In the genomic region with DNA sequence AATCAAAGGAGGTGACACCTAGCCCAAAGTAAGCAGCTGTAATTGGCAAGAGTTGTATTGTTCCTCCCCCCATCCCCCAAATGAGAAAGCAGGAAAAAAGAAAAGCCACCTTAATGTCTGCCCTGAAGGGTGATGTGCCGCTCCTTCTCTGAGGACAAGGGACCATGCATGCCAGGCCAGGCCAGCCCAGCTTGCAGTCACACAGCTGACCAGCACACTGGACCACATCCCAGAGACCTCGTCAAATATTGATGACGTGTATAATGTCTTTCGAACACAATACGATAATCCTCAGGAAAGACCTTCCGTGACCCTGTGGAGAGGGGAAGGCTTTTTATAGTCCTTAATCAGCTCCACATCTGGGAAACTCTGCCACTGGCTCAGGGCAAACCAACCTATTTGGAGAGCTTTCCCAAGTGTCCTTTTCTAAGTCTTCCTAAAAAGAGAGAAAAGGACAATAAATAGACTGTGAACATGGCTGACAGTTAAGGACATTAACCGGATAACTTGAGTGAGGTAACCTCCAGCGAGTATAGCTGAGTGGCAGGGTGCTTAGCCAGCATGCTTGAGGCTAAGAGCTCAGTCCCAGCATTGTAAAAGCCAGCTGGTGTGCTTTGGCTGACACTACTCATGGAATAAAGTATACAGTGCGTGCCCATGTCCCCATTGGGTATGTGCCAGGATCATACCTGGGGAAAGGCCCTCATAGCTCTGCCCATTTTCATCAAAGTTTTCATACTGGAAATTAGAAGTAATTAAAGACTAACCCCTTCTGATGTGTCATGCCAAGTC, we compare ENCODE assay signal across 21 mouse cellular contexts.
DNase-seq lines count a peak whose midpoint lies in the region; ATAC-seq lines count a peak whose summit lies in the region.
"Had no signal": no experiment of that assay in that cellular context is flagged by ENCODE, and none has a peak within 500 bp of the region (broad histone marks: within the 10 kb centered on the region; RNA-seq: fewer than 3 reads in every experiment).

No protein-coding gene starts in this region.

- no peaks in the 10 kb centered on the region for H3K9me3 ChIP-seq in heart, embryonic 14.5 days (ENCODE audit: control insufficient read depth, low read length)
- H3K9me3 ChIP-seq in heart, embryonic 12.5 days (replicated peaks), result no peaks in the 10 kb centered on the region
- H3K9me3 ChIP-seq in lung, embryonic 16.5 days (ENCODE audit: control insufficient read depth, low read length), result no peaks in the 10 kb centered on the region
- H3K9me3 ChIP-seq: G1E; hindbrain, embryonic 13.5 days; limb, embryonic 12.5 days had no signal

- no peak overlapping the region for H3K9ac ChIP-seq in heart, embryonic 14.5 days (ENCODE audit: low read length)
- no peak overlapping the region for H3K9ac ChIP-seq in heart, embryonic 12.5 days
- H3K9ac ChIP-seq in lung, embryonic 16.5 days (ENCODE audit: low read length), result no peak overlapping the region
- H3K9ac ChIP-seq: hindbrain, embryonic 13.5 days; limb, embryonic 12.5 days had no signal

- no peaks in the 10 kb centered on the region for H3K36me3 ChIP-seq in heart, embryonic 14.5 days (ENCODE audit: control insufficient read depth, insufficient read depth, low read length)
- H3K36me3 ChIP-seq in heart, embryonic 12.5 days, result no peaks in the 10 kb centered on the region
- no peaks in the 10 kb centered on the region for H3K36me3 ChIP-seq in lung, embryonic 16.5 days (ENCODE audit: control insufficient read depth, insufficient read depth, low read length)
- H3K36me3 ChIP-seq: G1E; hindbrain, embryonic 13.5 days; limb, embryonic 12.5 days had no signal

- H3K4me1 ChIP-seq in heart, embryonic 14.5 days (ENCODE audit: control insufficient read depth in 2 of 2, insufficient read depth in 2 of 2, low read length in 2 of 2), result peaks cover 17 to 29% of the 10 kb centered on the region in 2 experiments
- H3K4me1 ChIP-seq in heart, embryonic 12.5 days (replicated peaks), result peaks cover 36% of the 10 kb centered on the region
- peaks cover 13% of the 10 kb centered on the region for H3K4me1 ChIP-seq in lung, embryonic 16.5 days (replicated peaks; ENCODE audit: control insufficient read depth, insufficient read depth, low read length)
- H3K4me1 ChIP-seq: hindbrain, embryonic 13.5 days had no signal

- H3K4me2 ChIP-seq in heart, embryonic 14.5 days (ENCODE audit: low read length), result no peak overlapping the region
- no peak overlapping the region for H3K4me2 ChIP-seq in heart, embryonic 12.5 days
- no peak overlapping the region for H3K4me2 ChIP-seq in lung, embryonic 16.5 days (ENCODE audit: low read depth, low read length)
- H3K4me2 ChIP-seq: hindbrain, embryonic 13.5 days; limb, embryonic 12.5 days; liver, embryonic 11.5 days had no signal

- no peak overlapping the region for H3K4me3 ChIP-seq in heart, embryonic 14.5 days (ENCODE audit: control insufficient read depth in 1 of 2, insufficient read depth in 1 of 2, low read depth in 1 of 2, low read length in 2 of 2)
- no peak overlapping the region for H3K4me3 ChIP-seq in heart, embryonic 12.5 days
- no peak overlapping the region for H3K4me3 ChIP-seq in lung, embryonic 16.5 days (ENCODE audit: low read length)
- H3K4me3 ChIP-seq: hindbrain, embryonic 13.5 days; left cerebral cortex, adult 2 months; limb, embryonic 12.5 days had no signal

- WGBS in heart, embryonic 14.5 days, result 43% methylated on average over 9 of the region's 9 CpGs
- WGBS in heart, embryonic 12.5 days, result 53% methylated on average over 9 of the region's 9 CpGs
- 48% methylated on average over 9 of the region's 9 CpGs for WGBS in lung, embryonic 16.5 days

- H3K27ac ChIP-seq in heart, embryonic 14.5 days (replicated peaks in 1 of 2; ENCODE audit: control insufficient read depth in 1 of 2, insufficient read depth in 1 of 2, low read depth in 2 of 2, low read length in 2 of 2), result peak overlapping the region; percentile 9 to 38; a peak in 3 of 4 replicates
- H3K27ac ChIP-seq in heart, embryonic 12.5 days (ENCODE audit: poor library complexity, severe bottlenecking), result no peak overlapping the region
- H3K27ac ChIP-seq in lung, embryonic 16.5 days (ENCODE audit: low read length), result no peak overlapping the region
- H3K27ac ChIP-seq: hindbrain, embryonic 13.5 days; kidney, postnatal 0 days; left cerebral cortex, adult 2 months; limb, embryonic 12.5 days had no signal

- no peaks in the 10 kb centered on the region for H3K27me3 ChIP-seq in heart, embryonic 14.5 days (ENCODE audit: control insufficient read depth, insufficient read depth, low read length)
- H3K27me3 ChIP-seq in heart, embryonic 12.5 days (replicated peaks), result no peaks in the 10 kb centered on the region
- H3K27me3 ChIP-seq in lung, embryonic 16.5 days (ENCODE audit: control insufficient read depth, insufficient read depth, low read depth, low read length), result no peaks in the 10 kb centered on the region
- H3K27me3 ChIP-seq: hindbrain, embryonic 13.5 days; limb, embryonic 12.5 days had no signal

- intact Hi-C loops in heart, postnatal 25 days (cut with DNase I), result loop anchor here (5.0 kb wide), 1 partner anchor 73 kb away; no protein-coding TSS in a partner anchor

- no peak for ATAC-seq in heart, embryonic 14.5 days (ENCODE audit: insufficient number of reproducible peaks, insufficient read depth, low FRiP score, low read depth)
- ATAC-seq in heart, embryonic 12.5 days (ENCODE audit: insufficient number of reproducible peaks, low FRiP score), result no peak
- ATAC-seq in lung, embryonic 16.5 days (ENCODE audit: low read depth), result peak; percentile 63; the same call in 1 of the 2 replicates
- ATAC-seq: forebrain, embryonic 14.5 days had no signal

- peak; percentile 93 for DNase-seq in heart, adult 11 months
- DNase-seq in heart, postnatal 25 days (ENCODE audit: low spot score), result no peak
- DNase-seq in lung, adult 18-20 months, result no peak
- no peak for DNase-seq in liver
- DNase-seq: adrenal gland, adult 8-10 months; cerebellum, adult 8-10 months; gastrocnemius, postnatal 36 days; kidney, adult 8-10 months; lung, postnatal 10 days; midbrain, embryonic 14.5 days; thymus, postnatal 4 days had no signal

Comparison
In these comparisons a context has a peak if more than half of its experiments do, and no peak if none do; other contexts are left out.
1. H3K27ac ChIP-seq: peak in heart, embryonic 14.5 days (2 of 2); none in heart, embryonic 12.5 days (single experiment) and lung, embryonic 16.5 days (single experiment).